Mouse (Mus musculus) ES-Bruce4 (cell line): ENCODE measurements around the gene Zkscan7. TPM values are rescaled to one million over a fixed set of nuclear protein-coding genes. Genes with fewer than 3 reads are reported as not detected.

Source experiments
- H3K27ac ChIP-seq: 2 replicates; pipeline ENCODE4 v1.5.1; 2012; ENCODE audit warnings: low read length, inconsistent platforms; ENCODE audit not compliant: insufficient read depth
- H3K27me3 ChIP-seq: 2 replicates; pipeline ENCODE4 v1.6.1; 2012; ENCODE audit warnings: mild to moderate bottlenecking, low read length, inconsistent platforms; ENCODE audit not compliant: control insufficient read depth, poor library complexity, insufficient read depth, severe bottlenecking
- H3K36me3 ChIP-seq: 2 replicates; pipeline ENCODE4 v1.6.1; 2012; ENCODE audit warnings: inconsistent platforms, mild to moderate bottlenecking, low read length, moderate library complexity; ENCODE audit not compliant: control insufficient read depth, poor library complexity, insufficient read depth, severe bottlenecking
- H3K4me1 ChIP-seq: one replicate; pipeline ENCODE4 v1.8.1; 2011; ENCODE audit warnings: low read length; ENCODE audit not compliant: control insufficient read depth, insufficient read depth
- H3K4me3 ChIP-seq: 2 replicates; pipeline ENCODE4 v1.5.1; 2011; ENCODE audit warnings: low read depth, mild to moderate bottlenecking, low read length
- H3K9ac ChIP-seq: 2 replicates; pipeline ENCODE4 v1.6.1; 2012; ENCODE audit warnings: low read depth, mild to moderate bottlenecking, inconsistent platforms; ENCODE audit not compliant: poor library complexity, severe bottlenecking
- H3K9me3 ChIP-seq: replicated peaks from 2 replicates; pipeline ENCODE4 v1.6.1; 2012; ENCODE audit warnings: mild to moderate bottlenecking, low read length, inconsistent platforms; ENCODE audit not compliant: control insufficient read depth, poor library complexity, insufficient read depth, severe bottlenecking
- CTCF ChIP-seq: IDR thresholded peaks from one replicate; pipeline ENCODE4 v1.8.1; 2011; ENCODE audit warnings: low read depth, low read length
- EP300 ChIP-seq: IDR thresholded peaks from 2 replicates; pipeline ENCODE4 v1.6.1; 2011; ENCODE audit warnings: low read depth, low read length; ENCODE audit not compliant: insufficient read depth
- POLR2A ChIP-seq: IDR thresholded peaks from one replicate; pipeline ENCODE4 v1.8.1; 2011; ENCODE audit warnings: low read length; ENCODE audit not compliant: insufficient read depth
- polyA plus RNA-seq: library from polyadenylated mRNA; stranded (reverse); fragments of >200 nt; gene quantifications from 2 replicates; pipeline ENCODE4 v1.2.4, GENCODE M21; 2011; ENCODE audit warnings: low read depth; ENCODE audit not compliant: missing spikeins, insufficient read depth, insufficient read length

Zkscan7 gene
- polyA plus RNA-seq, 1 experiment = 3.6 TPM

- no peaks in the 10 kb centered on the region for H3K9me3 ChIP-seq
- TF ChIP-seq CTCF (no peak), POLR2A (no peak)
These were observed 12.9 kb upstream of the Zkscan7 start for GRCm38 (mm10) chr9:122872595-122872994.

DNA sequence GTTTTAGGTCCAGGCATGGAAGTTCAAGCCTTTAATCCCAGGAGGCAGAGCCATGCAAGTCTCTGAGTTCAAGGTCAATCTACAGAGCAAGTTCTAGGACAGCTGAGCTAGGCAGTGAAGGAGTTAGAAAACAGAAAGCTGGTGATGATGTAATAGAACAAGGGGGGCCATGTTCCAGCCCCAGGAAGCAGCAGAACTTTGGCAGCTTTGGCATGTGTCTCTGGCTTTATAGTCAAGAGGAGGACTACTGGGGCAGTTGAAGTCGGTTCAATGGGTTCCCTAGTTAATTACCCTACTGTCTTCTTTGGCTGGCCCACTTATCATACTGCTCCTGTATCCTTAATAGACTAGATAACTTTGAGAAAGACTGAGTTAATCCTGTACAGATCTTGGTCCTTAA is 10.8 kb upstream of the Zkscan7 start:
- H3K9me3 ChIP-seq = no peaks in the 10 kb centered on the region
- no peaks in the 10 kb centered on the region for H3K4me1 ChIP-seq
- TF ChIP-seq CTCF (no peak), EP300 (no peak), POLR2A (no peak)
- H3K27ac ChIP-seq = no peak overlapping the region
- H3K9ac ChIP-seq = no peak overlapping the region
- H3K27me3 ChIP-seq = no peaks in the 10 kb centered on the region
- H3K4me3 ChIP-seq = no peak overlapping the region
- H3K36me3 ChIP-seq = no peaks in the 10 kb centered on the region

More at GRCm38 (mm10) chr9:122872595-122872994, 12.9 kb upstream of the Zkscan7 start:
- Histone ChIP-seq H3K36me3 (no peaks in the 10 kb centered on the region), H3K27me3 (no peaks in the 10 kb centered on the region), H3K4me3 (no peak overlapping the region), H3K4me1 (no peaks in the 10 kb centered on the region), H3K9ac (no peak overlapping the region), H3K27ac (no peak overlapping the region)

DNA sequence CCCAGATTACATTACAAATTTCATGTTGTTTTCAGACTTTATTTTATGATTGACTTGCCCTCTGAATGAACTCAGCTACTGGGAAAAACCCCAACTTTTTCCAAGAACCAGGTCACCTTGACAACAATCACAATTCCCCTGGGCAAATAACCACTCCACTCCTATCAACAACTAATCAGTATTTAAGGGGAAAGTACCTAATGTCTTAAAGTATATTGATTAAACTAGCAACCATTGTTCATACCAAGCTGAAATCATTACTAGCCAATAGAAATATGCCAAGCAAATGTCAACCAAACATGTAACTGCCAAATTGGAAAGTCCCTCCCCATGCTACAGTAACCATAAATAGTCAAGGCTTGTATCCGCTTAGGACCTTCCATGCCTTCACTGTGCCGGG is 10.3 kb upstream of the Zkscan7 start:
- Histone ChIP-seq H3K9me3 (no peaks in the 10 kb centered on the region), H3K9ac (no peak overlapping the region), H3K27ac (no peak overlapping the region), H3K4me3 (no peak overlapping the region), H3K36me3 (no peaks in the 10 kb centered on the region), H3K27me3 (no peaks in the 10 kb centered on the region), H3K4me1 (no peaks in the 10 kb centered on the region)
- no peak for TF ChIP-seq POLR2A

- Histone ChIP-seq H3K9ac (peak overlapping the region; percentile 58), H3K27ac (no peak overlapping the region), H3K4me1 (no peaks in the 10 kb centered on the region), H3K27me3 (no peaks in the 10 kb centered on the region), H3K4me3 (peak overlapping the region; percentile 99), H3K9me3 (no peaks in the 10 kb centered on the region), H3K36me3 (no peaks in the 10 kb centered on the region)
- TF ChIP-seq CTCF (no peak), EP300 (no peak), POLR2A (no peak)
These were observed 1.1 kb downstream of the Zkscan7 start for GRCm38 (mm10) chr9:122886372-122887179.

DNA sequence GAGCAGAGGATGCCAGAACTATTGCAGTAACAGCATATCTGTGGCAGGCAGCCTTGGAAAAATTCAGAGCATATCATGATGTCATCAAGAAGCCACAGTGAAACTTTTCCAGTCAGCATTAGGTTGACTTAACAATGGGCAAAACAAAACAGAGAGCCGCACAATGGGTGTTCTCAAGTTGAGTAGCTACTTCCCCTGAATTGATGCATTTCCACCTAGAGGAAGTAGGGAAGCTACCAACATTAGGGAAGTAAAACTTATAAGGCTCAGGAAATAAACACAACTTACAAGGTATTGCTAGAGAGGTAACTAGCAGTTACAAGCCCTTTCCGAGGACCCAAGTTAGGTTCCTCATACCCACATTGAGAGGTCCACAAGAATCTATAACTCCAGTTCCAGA is 15.6 kb downstream of the Zkscan7 start:
- no peaks in the 10 kb centered on the region for H3K27me3 ChIP-seq
- H3K4me3 ChIP-seq = no peak overlapping the region
- no peaks in the 10 kb centered on the region for H3K9me3 ChIP-seq
- H3K4me1 ChIP-seq = no peaks in the 10 kb centered on the region
- H3K27ac ChIP-seq = no peak overlapping the region
- no peaks in the 10 kb centered on the region for H3K36me3 ChIP-seq
- TF ChIP-seq EP300 (no peak), CTCF (no peak), POLR2A (no peak)
- no peak overlapping the region for H3K9ac ChIP-seq

DNA sequence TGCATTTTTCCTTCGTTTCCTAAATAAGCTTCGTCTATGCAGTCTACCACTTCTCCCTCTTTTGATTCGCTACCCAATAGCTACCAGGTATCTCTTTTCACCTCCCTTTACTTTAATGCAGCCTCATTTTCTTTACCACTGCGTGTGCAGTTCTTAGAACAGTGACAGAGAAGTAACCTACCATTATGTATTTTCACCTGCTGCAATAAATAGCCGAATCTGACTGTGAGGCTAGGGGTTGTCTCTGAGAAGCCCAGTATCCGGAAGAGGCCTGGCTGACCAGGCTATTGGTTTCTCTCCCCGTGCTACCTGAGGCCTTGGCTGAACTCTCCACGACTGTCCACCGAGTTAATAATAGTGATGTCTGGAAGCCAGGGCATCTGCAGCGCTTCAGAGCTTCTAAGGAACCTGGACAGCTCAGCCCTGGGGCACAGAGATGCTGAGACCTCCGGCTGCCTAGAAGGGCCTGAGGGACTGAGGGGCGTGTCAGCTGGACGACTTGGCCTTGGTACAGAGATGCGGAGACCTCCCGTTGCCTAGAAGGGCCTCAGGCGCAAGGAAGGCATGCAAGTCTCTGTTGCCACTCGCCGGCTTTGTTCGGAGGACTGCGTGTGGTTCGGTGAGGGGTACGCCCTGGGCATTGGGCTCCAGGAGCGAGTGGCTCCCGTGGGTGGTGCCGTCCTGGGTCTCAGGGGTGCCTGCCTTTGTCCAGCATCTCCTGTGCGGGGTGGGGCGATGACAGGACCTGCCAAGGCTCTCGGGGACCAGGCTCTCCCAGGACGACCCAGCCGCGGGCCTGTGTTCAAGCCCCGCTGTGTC is 17.4 kb downstream of the Zkscan7 start:
- Histone ChIP-seq H3K4me3 (peak overlapping the region; percentile 68), H3K27me3 (no peaks in the 10 kb centered on the region), H3K4me1 (no peaks in the 10 kb centered on the region), H3K36me3 (no peaks in the 10 kb centered on the region), H3K9me3 (no peaks in the 10 kb centered on the region), H3K9ac (no peak overlapping the region), H3K27ac (no peak overlapping the region)
- TF ChIP-seq POLR2A = no peak
- no peak for TF ChIP-seq CTCF
- TF ChIP-seq EP300 = 0 out of 2 replicates have a peak, but pooled peaks have one; percentile 39
